In genomic region chr4:4497199-4497598, GRCm38 (mm10) we compare ENCODE assay signal across 16 mouse cellular contexts.
"Had no signal": no experiment of that assay in that cellular context is flagged by ENCODE, and none has a peak within 500 bp of the region (broad histone marks: within the 10 kb centered on the region; RNA-seq: fewer than 3 reads in every experiment).

No protein-coding gene starts in this region.

- H3K36me3 ChIP-seq: midbrain, embryonic 10.5 days; midbrain, embryonic 12.5 days; neural tube, embryonic 13.5 days; neural tube, embryonic 15.5 days; stomach, embryonic 15.5 days had no signal

- H3K27ac ChIP-seq: midbrain, embryonic 10.5 days; midbrain, embryonic 12.5 days; neural tube, embryonic 13.5 days; neural tube, embryonic 15.5 days; stomach, embryonic 15.5 days; stomach, postnatal 0 days had no signal

- H3K4me1 ChIP-seq: midbrain, embryonic 12.5 days; neural tube, embryonic 13.5 days; neural tube, embryonic 15.5 days; stomach, embryonic 15.5 days had no signal

- H3K4me2 ChIP-seq: midbrain, embryonic 12.5 days; neural tube, embryonic 13.5 days; neural tube, embryonic 15.5 days; stomach, embryonic 15.5 days had no signal

- H3K27me3 ChIP-seq: midbrain, embryonic 12.5 days; neural tube, embryonic 13.5 days; neural tube, embryonic 15.5 days; stomach, embryonic 15.5 days had no signal

- H3K9ac ChIP-seq: midbrain, embryonic 12.5 days; neural tube, embryonic 13.5 days; neural tube, embryonic 15.5 days; stomach, embryonic 15.5 days had no signal

- ATAC-seq: midbrain, embryonic 16.5 days had no signal

- DNase-seq: lung, adult 18-20 months; lung, postnatal 10 days; lung, postnatal 4 days; midbrain, embryonic 14.5 days; right cerebral cortex, postnatal 14 days; thymus, adult 2 months; thymus, postnatal 25 days; thymus, postnatal 4 days had no signal

- H3K9me3 ChIP-seq: midbrain, embryonic 10.5 days; midbrain, embryonic 12.5 days; neural tube, embryonic 13.5 days; neural tube, embryonic 15.5 days; stomach, embryonic 15.5 days had no signal

- H3K4me3 ChIP-seq: midbrain, embryonic 10.5 days; midbrain, embryonic 12.5 days; myocyte; neural tube, embryonic 13.5 days; neural tube, embryonic 15.5 days; stomach, embryonic 15.5 days had no signal
